Mouse (Mus musculus) small intestine, adult 2 months (tissue): ENCODE results near the gene Rasgef1b. TPM values are rescaled to one million over a fixed set of nuclear protein-coding genes. Genes with fewer than 3 reads are reported as not detected.

Source experiments
- H3K27ac ChIP-seq: fragments of 200-500 bp; 2 replicates; pipeline ENCODE4 v1.5.1; 2012; ENCODE audit warnings: low read depth, low read length, control low read depth, inconsistent platforms; ENCODE audit not compliant: insufficient read depth
- H3K27me3 ChIP-seq: fragments of 200-500 bp; 2 replicates; pipeline ENCODE4 v1.6.1; 2012; ENCODE audit warnings: mild to moderate bottlenecking, moderate library complexity, low read length, inconsistent platforms; ENCODE audit not compliant: control insufficient read depth, insufficient read depth
- H3K36me3 ChIP-seq: fragments of 200-500 bp; 2 replicates; pipeline ENCODE4 v1.6.1; 2012; ENCODE audit warnings: mild to moderate bottlenecking, low read length, control low read depth, inconsistent platforms; ENCODE audit not compliant: control insufficient read depth, insufficient read depth
- H3K4me1 ChIP-seq: fragments of 200-500 bp; 2 replicates; pipeline ENCODE4 v1.6.1; 2012; ENCODE audit warnings: low read length, inconsistent platforms, mixed read lengths; ENCODE audit not compliant: control insufficient read depth, insufficient read depth, insufficient read length
- H3K4me3 ChIP-seq: fragments of 200-500 bp; 2 replicates; pipeline ENCODE4 v1.5.1; 2012; ENCODE audit warnings: low read depth, mild to moderate bottlenecking, control low read depth, inconsistent platforms, low read length, moderate library complexity
- CTCF ChIP-seq: fragments of 200-500 bp; IDR thresholded peaks from 2 replicates; pipeline ENCODE4 v1.5.1; 2012; ENCODE audit warnings: low read depth, mild to moderate bottlenecking, control low read depth, inconsistent platforms, low read length, moderate library complexity, mixed read lengths; ENCODE audit not compliant: insufficient replicate concordance, insufficient read length; ENCODE audit errors: extremely low read depth
- POLR2A ChIP-seq: fragments of 200-500 bp; IDR thresholded peaks from 2 replicates; pipeline ENCODE4 v1.6.1; 2012; ENCODE audit warnings: low read depth, mild to moderate bottlenecking, control low read depth, inconsistent platforms, low read length, moderate library complexity
- WGBS: fragments of 180-500 bp; shearing (Covaris S2); methylation state at CpG from one replicate; pipeline ENCODE4 v1.1.7; 2018; 5-methylcytosine and 5-hydroxymethylcytosine counted together
- polyA plus RNA-seq: library from polyadenylated mRNA; depleted of rRNA; stranded (reverse); fragments of >200 nt; gene quantifications from 2 replicates; pipeline ENCODE4 v1.2.3, GENCODE M21; 2012

Gene Rasgef1b
- polyA plus RNA-seq, 1 experiment = 16.2 TPM

DNA sequence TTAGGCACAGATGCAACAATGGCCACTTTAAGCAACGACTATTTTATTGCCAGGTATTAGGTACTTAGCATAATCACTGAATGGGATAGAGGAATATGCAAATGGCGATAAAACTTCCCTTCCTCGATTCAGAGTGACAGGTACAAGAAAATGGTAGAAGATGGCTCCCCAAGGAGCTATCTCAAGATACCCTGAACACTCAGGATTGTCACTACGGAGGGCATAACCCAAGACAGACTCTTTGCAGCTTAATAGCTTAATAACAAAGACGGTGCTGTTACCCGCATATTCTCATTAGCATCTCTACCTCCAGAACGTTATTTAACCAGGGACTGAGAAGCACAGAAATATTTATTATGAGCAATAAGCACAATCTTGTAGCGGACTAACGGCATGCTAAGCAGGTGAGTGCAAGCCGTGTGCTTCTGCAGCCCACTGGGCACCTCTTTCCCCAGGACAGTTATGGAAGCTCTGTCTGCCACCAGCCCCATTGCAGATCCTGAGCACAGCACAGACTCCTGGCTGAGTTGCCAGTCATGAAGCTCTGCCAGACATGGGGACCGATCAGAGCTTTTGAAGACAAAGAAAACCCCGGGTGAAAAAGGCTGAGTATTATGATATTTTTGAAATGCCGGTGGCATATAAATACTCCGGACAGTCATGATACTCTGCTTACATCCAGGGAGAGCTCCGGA is 122.6 kb downstream of the Rasgef1b start:
- WGBS = 68% methylated on average over 15 of the region's 15 CpGs
- H3K36me3 ChIP-seq = no peaks in the 10 kb centered on the region
- no peak overlapping the region for H3K27ac ChIP-seq
- H3K27me3 ChIP-seq = 0 out of 2 replicates have a peak, but pooled peaks cover 3% of the 10 kb centered on the region
- no peak for TF ChIP-seq POLR2A
- no peak for TF ChIP-seq CTCF
- no peaks in the 10 kb centered on the region for H3K4me1 ChIP-seq
- no peak overlapping the region for H3K4me3 ChIP-seq

DNA sequence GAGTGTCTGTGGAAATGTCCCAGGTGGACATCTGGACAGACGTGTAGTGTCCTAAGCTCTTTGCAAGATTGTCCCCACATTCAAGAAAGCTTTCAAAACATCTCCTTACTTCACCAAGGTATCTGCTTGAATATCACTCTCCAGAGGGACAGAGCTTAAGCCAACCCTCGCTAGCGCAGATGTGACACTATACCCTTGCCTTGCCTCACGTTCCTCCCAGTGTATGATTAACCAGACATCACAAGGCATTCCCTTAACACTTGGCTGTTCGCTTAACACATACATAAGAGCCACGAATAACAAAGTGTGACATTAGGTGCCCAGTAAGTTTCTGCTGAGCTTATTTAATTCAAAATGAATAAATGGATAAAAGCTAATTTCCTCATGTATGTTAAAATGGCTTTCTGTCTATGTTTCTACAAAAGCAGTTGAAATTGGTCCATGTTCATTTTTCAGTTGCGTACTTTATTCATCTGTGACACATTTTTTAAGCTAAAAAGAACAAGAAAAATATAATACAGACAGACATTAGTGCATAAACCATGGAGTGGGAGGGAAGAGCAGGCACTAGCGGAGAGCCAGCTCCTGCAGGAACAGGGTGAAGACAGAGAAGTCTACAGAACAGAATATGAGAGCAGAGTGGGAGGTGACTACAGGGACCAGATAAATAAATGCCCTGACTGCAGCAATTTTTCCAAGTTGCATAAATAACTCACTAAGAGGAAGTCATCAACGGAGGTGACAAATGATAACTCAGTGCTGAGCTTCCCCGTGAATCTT is 126.4 kb downstream of the Rasgef1b start:
- H3K27ac ChIP-seq = no peak overlapping the region
- H3K4me3 ChIP-seq = no peak overlapping the region
- H3K36me3 ChIP-seq = no peaks in the 10 kb centered on the region
- 58% methylated on average over 10 of the region's 10 CpGs for whole genome bisulfite sequencing
- TF ChIP-seq POLR2A (no peak), CTCF (no peak)
- H3K4me1 ChIP-seq = no peaks in the 10 kb centered on the region
- H3K27me3 ChIP-seq = no peaks in the 10 kb centered on the region

- TF ChIP-seq POLR2A = no peak
- no peak for TF ChIP-seq CTCF
- Histone ChIP-seq H3K4me3 (no peak overlapping the region), H3K4me1 (no peaks in the 10 kb centered on the region), H3K27ac (no peak overlapping the region), H3K27me3 (no peaks in the 10 kb centered on the region), H3K36me3 (no peaks in the 10 kb centered on the region)
- 42% methylated on average over 11 of the region's 11 CpGs for WGBS
Observed at GRCm38 (mm10) chr5:99599376-99599775, 129.5 kb downstream of the Rasgef1b start.

DNA sequence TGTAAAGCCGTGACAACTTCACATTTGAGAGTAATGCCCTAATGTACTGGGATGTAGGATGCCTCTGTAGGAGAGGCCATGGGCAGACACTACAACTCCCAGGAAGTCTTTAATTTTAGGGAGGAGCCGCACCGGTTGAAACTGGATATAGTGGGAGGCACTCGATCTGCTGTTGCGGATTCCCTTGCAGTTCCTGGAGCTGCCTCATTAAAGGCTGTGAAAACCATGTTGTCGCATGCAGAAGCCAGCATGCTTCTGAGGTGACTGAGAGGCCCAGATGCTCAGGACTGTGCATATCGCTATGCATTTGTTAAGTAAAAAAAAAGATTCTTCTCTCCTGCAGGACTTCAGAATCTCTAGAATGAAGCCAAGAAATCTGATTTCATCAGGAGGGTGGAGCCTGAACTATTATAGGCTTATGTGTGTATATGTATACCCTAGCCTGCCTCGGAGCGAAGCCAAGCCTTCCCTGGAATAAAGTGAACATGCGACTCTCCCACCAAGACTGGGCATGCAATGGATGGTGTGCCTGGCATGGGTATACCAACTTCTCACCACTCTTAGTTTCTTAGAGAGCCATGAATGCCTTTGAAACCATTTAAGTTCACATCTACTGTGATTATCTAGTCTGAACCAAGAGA is 130.3 kb downstream of the Rasgef1b start:
- no peak for TF ChIP-seq POLR2A
- no peak for TF ChIP-seq CTCF
- 76% methylated on average over 10 of the region's 10 CpGs for WGBS
- Histone ChIP-seq H3K4me1 (no peaks in the 10 kb centered on the region), H3K27me3 (no peaks in the 10 kb centered on the region), H3K4me3 (no peak overlapping the region), H3K27ac (no peak overlapping the region), H3K36me3 (no peaks in the 10 kb centered on the region)

DNA sequence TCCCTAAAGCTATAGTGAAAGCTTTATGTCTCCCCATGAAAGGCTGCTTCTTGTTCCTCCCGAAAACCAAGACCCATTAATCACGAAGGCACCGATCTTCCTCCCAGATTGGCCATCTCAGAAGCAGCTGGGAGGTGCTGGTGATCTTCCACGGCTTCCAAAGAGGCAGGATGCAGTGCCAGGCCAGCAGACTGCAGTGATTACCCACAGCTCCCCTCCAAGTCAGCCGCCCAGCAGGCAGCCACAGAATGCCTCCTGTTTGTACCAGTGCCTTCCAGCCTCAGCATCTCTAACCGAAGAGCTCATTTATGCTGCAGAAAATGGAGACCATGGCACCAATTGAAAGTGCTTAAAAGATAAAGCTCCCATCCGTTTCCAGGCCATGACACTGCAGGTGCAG is 131.2 kb downstream of the Rasgef1b start:
- Histone ChIP-seq H3K27ac (no peak overlapping the region), H3K36me3 (no peaks in the 10 kb centered on the region), H3K4me1 (no peaks in the 10 kb centered on the region), H3K27me3 (no peaks in the 10 kb centered on the region), H3K4me3 (no peak overlapping the region)
- 76% methylated on average over 7 of the region's 7 CpGs for WGBS
- no peak for TF ChIP-seq CTCF
- no peak for TF ChIP-seq POLR2A

GRCm38 (mm10) chr5:99591348-99591747 is 137.5 kb downstream of the Rasgef1b start:
- 27% methylated on average over 6 of the region's 6 CpGs for WGBS
- no peaks in the 10 kb centered on the region for H3K4me1 ChIP-seq
- no peaks in the 10 kb centered on the region for H3K27me3 ChIP-seq

GRCm38 (mm10) chr5:99590539-99590938 is 138.3 kb downstream of the Rasgef1b start:
- TF ChIP-seq POLR2A (no peak), CTCF (no peak)
- Histone ChIP-seq H3K36me3 (no peaks in the 10 kb centered on the region), H3K4me1 (no peaks in the 10 kb centered on the region), H3K4me3 (no peak overlapping the region), H3K27me3 (no peaks in the 10 kb centered on the region), H3K27ac (no peak overlapping the region)
- 84% methylated on average over 4 of the region's 4 CpGs for WGBS

More at GRCm38 (mm10) chr5:99591348-99591747, 137.5 kb downstream of the Rasgef1b start:
- no peak overlapping the region for H3K4me3 ChIP-seq
- no peak overlapping the region for H3K27ac ChIP-seq
- H3K36me3 ChIP-seq = no peaks in the 10 kb centered on the region
- TF ChIP-seq POLR2A (no peak), CTCF (no peak)
